Mouse (Mus musculus): ENCODE results near the gene Vmn1r85. TPM values are rescaled to one million over a fixed set of nuclear protein-coding genes. Genes with fewer than 3 reads are reported as not detected.

Vmn1r85 gene
- polyA plus RNA-seq, 1 experiment from 2014 or later: not detected

Other genes with a start within 250 kb of the Vmn1r85 start
- 1.6 to 2.1 TPM (median 1.9 TPM) in 3 replicates for gene Zfp128, start 214.0 kb downstream of the Vmn1r85 start, polyA plus RNA-seq (2018)
- gene Zscan22, start 197.4 kb downstream of the Vmn1r85 start, polyA plus RNA-seq (2018): 5.2 to 9.0 TPM (median 7.8 TPM) in 3 replicates
- 260 to 917 TPM (median 815 TPM) in 3 replicates for gene Rps5, start 172.9 kb downstream of the Vmn1r85 start, polyA plus RNA-seq (2018)
- gene Rnf225, start 167.8 kb downstream of the Vmn1r85 start, polyA plus RNA-seq (2018): 0.07 TPM in 1 of 3 replicates, not detected in the others
- gene Zfp324, start 129.3 kb downstream of the Vmn1r85 start, polyA plus RNA-seq (2018): 3.0 to 3.7 TPM (median 3.1 TPM) in 3 replicates
- 1.6 to 1.8 TPM (median 1.7 TPM) in 3 replicates for gene Zfp446, start 117.3 kb downstream of the Vmn1r85 start, polyA plus RNA-seq (2018)
- gene Slc27a5, start 97.0 kb downstream of the Vmn1r85 start, polyA plus RNA-seq (2018): not detected in 3 replicates
- gene Trim28, start 96.1 kb downstream of the Vmn1r85 start, polyA plus RNA-seq (2018): 64.2 to 120 TPM (median 85.7 TPM) in 3 replicates
- gene Zbtb45, start 85.1 kb downstream of the Vmn1r85 start, polyA plus RNA-seq (2018): 7.4 to 11.7 TPM (median 11.4 TPM) in 3 replicates
- gene Chmp2a, start 60.4 kb downstream of the Vmn1r85 start, polyA plus RNA-seq (2018): 186 to 358 TPM (median 214 TPM) in 3 replicates
- 132 to 209 TPM (median 195 TPM) in 3 replicates for gene Ube2m, start 56.9 kb downstream of the Vmn1r85 start, polyA plus RNA-seq (2018)
- gene Mzf1, start 40.4 kb downstream of the Vmn1r85 start, polyA plus RNA-seq (2018): 0.28 to 0.98 TPM (median 0.39 TPM) in 3 replicates
- not detected in 3 replicates for gene Vmn1r86, start 24.7 kb upstream of the Vmn1r85 start, polyA plus RNA-seq (2018)
- gene Vmn1r87, start 45.0 kb upstream of the Vmn1r85 start, polyA plus RNA-seq (2018): not detected in 3 replicates
- not detected in 3 replicates for gene Vmn1r88, start 64.4 kb upstream of the Vmn1r85 start, polyA plus RNA-seq (2018)
- gene Vmn1r89, start 117.8 kb upstream of the Vmn1r85 start, polyA plus RNA-seq (2018): not detected in 3 replicates
- gene Lig1, start 182.1 kb upstream of the Vmn1r85 start, polyA plus RNA-seq (2018): 5.4 to 37.3 TPM (median 35.3 TPM) in 3 replicates
- 2.6 to 4.6 TPM (median 4.1 TPM) in 3 replicates for gene Zswim9, start 183.5 kb upstream of the Vmn1r85 start, polyA plus RNA-seq (2018)
- gene Pla2g4c, start 229.5 kb upstream of the Vmn1r85 start, polyA plus RNA-seq (2018): 0.12 to 0.19 TPM in 2 of 3 replicates, not detected in the other

All from macrophage (primary cell).